Mouse (Mus musculus): ENCODE data around the gene Rab27a. TPM values are rescaled to one million over a fixed set of nuclear protein-coding genes. Genes with fewer than 3 reads are reported as not detected.

Gene Rab27a
- total RNA-seq, 1 experiment from 2014 or later: 67.6 TPM

GRCm38 (mm10) chr9:73137341-73137886 is 92.8 kb downstream of the Rab27a start:
- ATAC-seq (replicated peaks; ENCODE audit: low read depth, poor library complexity, severe bottlenecking): no peak

Other genes starting within 250 kb of the Rab27a start
- gene Prtg, start 238.0 kb upstream of the Rab27a start, total RNA-seq (2017): not detected in 2 replicates
- not detected in 2 replicates for gene Pygo1, start 119.2 kb upstream of the Rab27a start, total RNA-seq (2017)
- gene Dyx1c1, start 86.1 kb upstream of the Rab27a start, total RNA-seq (2017): 0.55 TPM in 1 of 2 replicates, not detected in the other
- gene Gm44503, start 86.0 kb upstream of the Rab27a start, total RNA-seq (2017): 0.18 TPM in 1 of 2 replicates, not detected in the other
- gene Ccpg1os, start 59.5 kb upstream of the Rab27a start, total RNA-seq (2017): 11.1 and 13.3 TPM in 2 replicates
- 31.7 and 43.7 TPM in 2 replicates for gene Ccpg1, start 59.4 kb upstream of the Rab27a start, total RNA-seq (2017)
- 15.6 and 17.4 TPM in 2 replicates for gene Pigb, start 4.5 kb upstream of the Rab27a start, total RNA-seq (2017)
- gene Khdc3, start 57.0 kb downstream of the Rab27a start, total RNA-seq (2017): not detected in 2 replicates
- gene Gm20509, start 57.6 kb downstream of the Rab27a start, total RNA-seq (2017): not detected in 2 replicates
- gene Rsl24d1, start 68.6 kb downstream of the Rab27a start, total RNA-seq (2017): 217 and 257 TPM in 2 replicates